Mouse (Mus musculus) olfactory bulb, adult 2 months (tissue): ENCODE measurements around the gene Ppm1b.

ENCODE experiments used
- CTCF ChIP-seq: fragments of 200-500 bp; IDR thresholded peaks from 2 replicates; pipeline ENCODE4 v1.5.1; 2012; ENCODE audit warnings: low read depth, mild to moderate bottlenecking, low read length, moderate library complexity; ENCODE audit not compliant: insufficient read depth
- POLR2A ChIP-seq: fragments of 200-500 bp; IDR thresholded peaks from 2 replicates; pipeline ENCODE4 v1.6.1; 2012; ENCODE audit warnings: mild to moderate bottlenecking, low read depth, low read length, moderate library complexity; ENCODE audit not compliant: insufficient read depth

DNA sequence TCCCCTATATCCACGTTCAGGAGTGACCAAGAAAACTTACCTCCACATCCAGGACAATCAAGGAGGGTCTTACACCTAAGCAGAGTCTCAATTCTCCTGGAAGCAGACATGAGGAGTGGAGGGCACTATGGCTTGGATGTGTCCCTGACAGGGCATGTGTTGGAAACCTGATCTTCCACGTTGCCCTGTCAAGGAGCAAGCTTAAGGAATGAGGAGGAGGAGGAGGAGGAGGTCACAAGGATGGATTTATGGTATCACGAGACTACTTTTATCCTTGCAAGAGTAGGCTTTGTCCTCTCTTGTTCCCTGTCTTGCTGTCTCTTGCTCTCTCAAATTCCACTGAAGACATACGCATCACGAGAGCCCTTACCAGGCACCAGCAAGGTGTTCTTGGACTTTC, 29.0 kb upstream of the Ppm1b start:
- TF ChIP-seq CTCF (no peak), POLR2A (no peak)
